Mouse (Mus musculus): ENCODE data around the gene Fbxw11.

The Fbxw11 gene

GRCm38 (mm10) chr11:32767496-32768230 is 125.1 kb downstream of the Fbxw11 start:
- DNase-seq, result no peak

DNA sequence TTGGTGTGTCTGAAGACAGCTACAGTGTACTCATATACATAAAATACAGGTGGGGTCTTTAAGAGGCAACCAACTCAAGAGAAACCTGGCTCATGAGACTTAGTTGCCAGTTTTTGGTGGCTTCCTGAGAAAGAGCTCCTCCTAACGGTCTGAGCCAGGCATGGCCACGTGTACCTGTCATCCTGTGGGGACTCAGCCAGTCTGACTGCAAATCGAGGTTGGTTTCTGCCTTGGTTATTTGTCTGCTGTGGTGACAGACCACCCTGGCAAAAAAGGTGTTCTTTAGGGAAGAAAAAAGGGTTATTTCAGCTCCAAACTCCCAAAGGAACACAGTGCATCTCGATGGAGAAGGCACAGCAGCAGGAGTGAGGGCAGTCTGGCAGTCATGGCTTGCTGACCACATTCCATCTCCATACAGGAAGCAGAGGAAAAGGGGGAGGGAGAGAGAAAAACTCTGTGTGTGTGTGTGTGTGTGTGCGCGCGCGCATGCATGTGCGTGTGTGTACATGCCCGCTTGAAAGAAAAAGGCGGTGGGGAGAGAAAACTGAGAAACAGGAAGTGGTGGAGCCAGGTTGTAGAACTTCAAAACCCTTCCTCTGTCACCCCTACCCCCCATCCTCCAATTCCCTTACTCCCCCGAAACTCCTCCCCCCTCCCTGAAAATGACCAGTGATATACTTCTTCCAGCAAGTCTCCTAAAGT is 126.3 kb downstream of the Fbxw11 start:
- no peak for DNase-seq

GRCm38 (mm10) chr11:32780747-32781536 is 138.4 kb downstream of the Fbxw11 start:
- DNase-seq, result no peak

GRCm38 (mm10) chr11:32781633-32782404 is 139.3 kb downstream of the Fbxw11 start:
- peak; percentile 42 for DNase-seq

DNA sequence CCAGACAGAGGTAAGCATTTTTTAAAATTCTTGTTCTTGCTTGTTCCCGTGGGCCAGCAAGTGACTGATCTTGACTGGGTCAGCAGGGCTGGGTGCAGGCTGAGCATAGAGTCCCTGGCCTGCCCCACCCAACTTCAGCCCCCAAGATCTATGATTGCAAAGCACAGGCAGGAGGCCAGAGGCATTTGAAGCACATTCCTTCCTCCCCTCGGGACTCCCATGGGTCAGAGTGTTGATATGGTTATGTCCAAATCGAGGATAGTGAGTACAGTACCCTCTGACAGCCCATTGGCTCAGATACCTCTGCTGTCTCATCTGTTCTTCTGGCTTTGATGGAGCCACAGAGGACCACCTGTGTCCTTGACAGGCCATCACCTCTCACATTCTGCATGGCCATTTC is 140.2 kb downstream of the Fbxw11 start:
- no peak for DNase-seq

GRCm38 (mm10) chr11:32785591-32786147 is 143.1 kb downstream of the Fbxw11 start:
- DNase-seq, result no peak

- DNase-seq, result no peak
Measured at GRCm38 (mm10) chr11:32786201-32786600, 143.7 kb downstream of the Fbxw11 start.

DNA sequence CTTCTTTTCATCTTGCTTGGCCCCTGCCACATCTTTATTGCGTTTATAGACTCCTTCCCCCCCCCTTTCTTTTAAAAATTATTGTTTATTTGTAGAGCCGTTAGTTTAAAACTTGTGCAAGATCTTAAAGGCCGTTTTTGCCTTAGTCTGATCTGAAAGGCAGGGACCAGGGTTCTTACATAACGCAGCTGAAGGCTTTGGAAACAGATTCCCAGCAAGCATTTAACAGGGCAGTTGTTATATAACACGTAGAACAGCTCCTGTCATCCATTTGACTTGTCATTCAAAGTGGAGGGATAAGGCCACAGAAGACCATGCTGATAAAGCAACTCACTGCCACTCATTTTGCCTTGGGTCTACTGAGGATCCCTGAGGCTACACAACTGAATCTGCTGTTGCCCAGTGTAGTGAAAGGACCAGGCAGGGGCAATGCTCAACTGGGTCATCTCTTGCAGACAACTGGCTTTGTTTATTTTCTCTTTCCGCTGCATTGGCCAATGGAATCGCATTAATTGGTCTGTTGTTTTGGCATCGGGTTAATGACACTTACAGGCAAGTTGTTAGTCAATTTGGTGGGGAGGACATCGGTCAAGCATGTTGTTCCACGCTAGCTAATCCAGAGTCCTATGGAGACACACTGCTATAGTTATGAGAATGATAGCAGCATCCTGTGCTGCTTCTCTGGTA is 152.4 kb downstream of the Fbxw11 start:
- no peak for DNase-seq
